Mouse (Mus musculus): ENCODE data around the gene Krt39. TPM values are rescaled to one million over a fixed set of nuclear protein-coding genes. Genes with fewer than 3 reads are reported as not detected.

The Krt39 gene
- polyA plus RNA-seq, 1 experiment from 2014 or later, result not detected

DNA sequence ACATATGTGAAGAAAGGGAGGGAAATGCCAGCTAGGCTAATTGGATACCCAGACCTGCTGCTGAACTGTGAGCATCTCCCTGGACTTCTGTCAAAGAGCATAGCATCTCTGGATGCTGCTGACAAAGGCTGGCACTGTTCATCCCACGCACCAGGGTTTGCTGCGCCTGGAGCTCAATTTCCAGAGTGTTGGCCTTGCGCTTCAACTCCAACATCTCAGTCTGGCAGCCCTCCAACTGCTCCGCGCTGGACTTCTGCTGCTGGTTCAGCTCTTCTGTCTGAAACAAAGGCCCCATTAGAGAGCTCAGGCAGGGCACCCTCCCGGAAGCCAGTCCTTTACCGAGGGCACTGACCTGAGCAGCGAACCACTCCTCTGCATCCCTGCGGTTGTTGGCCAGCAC is 18.6 kb upstream of the Krt39 start:
- Histone ChIP-seq H3K4me2 (ENCODE audit: low read length) (no peak overlapping the region), H3K36me3 (ENCODE audit: control insufficient read depth, insufficient read depth, low read length) (no peaks in the 10 kb centered on the region), H3K4me3 (ENCODE audit: low read depth, low read length) (no peak overlapping the region), H3K9ac (ENCODE audit: low read depth, low read length) (no peak overlapping the region), H3K27ac (ENCODE audit: low read length) (no peak overlapping the region), H3K27me3 (ENCODE audit: control insufficient read depth, insufficient read depth, low read depth, low read length) (no peaks in the 10 kb centered on the region), H3K9me3 (replicated peaks; ENCODE audit: control insufficient read depth, low read length, poor library complexity, severe bottlenecking) (no peaks in the 10 kb centered on the region), H3K4me1 (ENCODE audit: control insufficient read depth, insufficient read depth, low read length) (no peaks in the 10 kb centered on the region)
- WGBS, result 49% methylated on average over 9 of the region's 9 CpGs
- no peak for ATAC-seq

DNA sequence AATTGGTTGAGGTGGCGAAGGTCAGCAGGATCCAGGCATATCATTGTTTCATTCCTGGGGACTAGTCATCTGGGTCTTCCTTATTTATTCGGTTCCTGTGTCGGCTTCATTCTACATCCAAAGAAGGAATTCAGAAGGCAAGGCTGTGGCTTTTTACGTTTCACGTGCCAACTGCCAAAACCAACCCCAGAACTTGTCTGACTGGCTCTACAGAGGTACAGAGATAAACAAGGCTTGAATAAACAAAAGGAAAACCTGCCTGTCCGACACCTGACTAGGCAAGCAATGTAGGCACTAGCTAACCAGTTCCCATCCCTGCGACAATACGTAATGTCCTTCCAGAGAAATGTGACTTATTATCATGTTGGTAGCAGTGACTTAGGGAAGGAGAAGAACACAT is 7.0 kb downstream of the Krt39 start:
- Histone ChIP-seq H3K4me2 (ENCODE audit: low read length) (no peak overlapping the region), H3K27ac (ENCODE audit: low read length) (no peak overlapping the region)

DNA sequence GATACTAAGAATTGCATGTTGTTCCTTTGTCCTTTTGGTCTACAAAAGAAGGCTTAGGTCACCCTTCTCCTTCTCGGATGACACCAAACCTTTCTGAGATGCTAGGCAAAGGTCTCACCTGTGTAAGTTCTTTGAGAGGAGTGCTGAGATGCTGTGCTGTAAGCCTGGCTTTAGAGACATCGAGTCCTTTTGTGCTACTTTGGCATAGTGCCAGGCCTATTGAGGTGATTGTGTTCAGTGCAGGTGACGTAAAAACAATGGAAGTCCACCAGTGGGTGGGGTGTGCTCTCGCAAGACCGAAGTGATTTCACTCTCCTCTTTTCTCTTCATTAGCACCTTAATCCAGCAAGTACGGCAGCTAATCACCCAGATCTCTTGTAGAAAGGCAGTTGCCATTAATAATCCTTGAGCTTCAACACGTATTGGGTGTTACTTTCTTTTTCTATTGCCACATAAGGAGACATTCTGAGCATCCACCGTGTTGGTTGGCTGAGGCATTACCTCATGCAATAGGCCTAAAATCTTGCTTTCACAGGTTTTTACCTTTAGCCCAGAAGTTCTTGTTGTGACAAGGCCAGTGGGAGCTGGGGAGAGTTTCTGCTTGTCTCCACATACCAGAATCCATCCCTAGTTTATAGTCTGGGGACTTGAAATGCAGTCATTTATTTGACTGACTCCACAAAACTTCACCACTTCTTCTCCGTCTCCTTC is 20.9 kb downstream of the Krt39 start:
- 78% methylated on average over 9 of the region's 9 CpGs for WGBS
- Histone ChIP-seq H3K9ac (ENCODE audit: low read depth, low read length) (no peak overlapping the region), H3K36me3 (ENCODE audit: control insufficient read depth, insufficient read depth, low read length) (no peaks in the 10 kb centered on the region), H3K4me3 (ENCODE audit: low read depth, low read length) (no peak overlapping the region), H3K4me2 (ENCODE audit: low read length) (no peak overlapping the region), H3K27me3 (ENCODE audit: control insufficient read depth, insufficient read depth, low read depth, low read length) (no peaks in the 10 kb centered on the region), H3K9me3 (replicated peaks; ENCODE audit: control insufficient read depth, low read length, poor library complexity, severe bottlenecking) (no peaks in the 10 kb centered on the region), H3K4me1 (ENCODE audit: control insufficient read depth, insufficient read depth, low read length) (no peaks in the 10 kb centered on the region), H3K27ac (ENCODE audit: low read length) (no peak overlapping the region)
- ATAC-seq, result no peak

More for the DNA sequence above, 7.0 kb downstream of the Krt39 start:
- whole genome bisulfite sequencing, result 92% methylated on average over 8 of the region's 8 CpGs
- Histone ChIP-seq H3K4me1 (ENCODE audit: control insufficient read depth, insufficient read depth, low read length) (no peaks in the 10 kb centered on the region), H3K9ac (ENCODE audit: low read depth, low read length) (no peak overlapping the region), H3K27me3 (ENCODE audit: control insufficient read depth, insufficient read depth, low read depth, low read length) (no peaks in the 10 kb centered on the region), H3K4me3 (ENCODE audit: low read depth, low read length) (no peak overlapping the region), H3K9me3 (replicated peaks; ENCODE audit: control insufficient read depth, low read length, poor library complexity, severe bottlenecking) (no peaks in the 10 kb centered on the region), H3K36me3 (ENCODE audit: control insufficient read depth, insufficient read depth, low read length) (no peaks in the 10 kb centered on the region)
- no peak for ATAC-seq

DNA sequence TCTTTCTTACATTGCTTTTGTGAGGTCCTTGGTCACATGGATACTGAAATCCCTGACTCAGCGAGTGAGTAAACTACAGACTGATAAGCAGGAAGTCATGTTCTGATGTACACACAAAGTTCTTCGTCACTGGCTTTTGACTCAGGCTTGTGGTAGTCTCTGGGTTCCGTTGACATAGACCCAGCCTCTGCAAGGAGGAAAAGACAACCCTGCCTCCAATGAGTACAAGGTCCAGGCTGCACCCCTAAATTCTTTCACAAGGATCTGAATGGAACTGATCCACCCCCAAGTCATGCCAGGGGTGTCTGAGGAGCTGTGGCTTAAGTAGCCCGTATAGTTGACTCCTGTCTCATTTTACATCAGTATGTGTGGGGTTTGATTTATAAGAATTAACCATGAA is 24.7 kb downstream of the Krt39 start:
- WGBS, result 90% methylated on average over 4 of the region's 4 CpGs
- Histone ChIP-seq H3K9ac (ENCODE audit: low read depth, low read length) (no peak overlapping the region), H3K4me3 (ENCODE audit: low read depth, low read length) (no peak overlapping the region), H3K9me3 (replicated peaks; ENCODE audit: control insufficient read depth, low read length, poor library complexity, severe bottlenecking) (no peaks in the 10 kb centered on the region), H3K27ac (ENCODE audit: low read length) (no peak overlapping the region), H3K4me1 (ENCODE audit: control insufficient read depth, insufficient read depth, low read length) (no peaks in the 10 kb centered on the region), H3K27me3 (ENCODE audit: control insufficient read depth, insufficient read depth, low read depth, low read length) (no peaks in the 10 kb centered on the region), H3K36me3 (ENCODE audit: control insufficient read depth, insufficient read depth, low read length) (no peaks in the 10 kb centered on the region), H3K4me2 (ENCODE audit: low read length) (no peak overlapping the region)
- no peak for ATAC-seq

DNA sequence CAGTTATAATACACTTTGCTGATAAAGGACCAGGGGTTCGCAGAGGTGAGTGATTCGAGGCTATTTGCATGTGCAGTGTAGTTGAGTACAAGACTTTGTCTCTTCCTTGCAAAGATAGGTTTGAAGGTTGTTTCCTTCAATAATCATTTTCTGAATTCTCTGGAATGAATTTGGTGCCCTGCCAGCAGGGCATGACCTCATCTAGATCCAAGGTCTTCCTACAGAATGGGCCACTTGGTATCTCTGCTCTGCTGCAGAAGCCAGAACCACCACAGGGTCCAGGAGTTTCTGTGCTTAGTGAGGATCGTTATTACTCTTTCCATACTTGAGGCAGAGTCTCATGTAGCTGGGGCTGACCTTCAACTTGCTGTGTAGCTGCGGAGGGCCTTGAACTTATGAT is 26.4 kb downstream of the Krt39 start:
- Histone ChIP-seq H3K36me3 (ENCODE audit: control insufficient read depth, insufficient read depth, low read length) (no peaks in the 10 kb centered on the region), H3K27me3 (ENCODE audit: control insufficient read depth, insufficient read depth, low read depth, low read length) (no peaks in the 10 kb centered on the region), H3K4me3 (ENCODE audit: low read depth, low read length) (no peak overlapping the region), H3K4me1 (ENCODE audit: control insufficient read depth, insufficient read depth, low read length) (no peaks in the 10 kb centered on the region), H3K27ac (ENCODE audit: low read length) (no peak overlapping the region), H3K9ac (ENCODE audit: low read depth, low read length) (no peak overlapping the region), H3K9me3 (replicated peaks; ENCODE audit: control insufficient read depth, low read length, poor library complexity, severe bottlenecking) (no peaks in the 10 kb centered on the region), H3K4me2 (ENCODE audit: low read length) (no peak overlapping the region)
- no peak for ATAC-seq
- 91% methylated on average over 4 of the region's 4 CpGs for WGBS

DNA sequence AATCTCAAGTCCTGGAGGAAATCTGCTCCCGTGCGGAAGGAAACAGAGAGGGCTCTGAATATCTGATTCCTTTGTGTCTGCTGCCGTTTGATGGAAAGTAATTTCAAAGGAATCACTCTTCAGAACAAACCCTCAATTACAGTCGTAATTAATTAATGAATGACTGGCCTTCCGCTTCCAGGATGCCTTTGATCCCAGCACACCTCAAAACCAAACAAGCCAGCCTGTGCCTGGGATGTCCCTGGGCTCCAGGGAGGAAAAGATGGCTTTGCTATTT is 27.6 kb downstream of the Krt39 start:
- Histone ChIP-seq H3K4me1 (ENCODE audit: control insufficient read depth, insufficient read depth, low read length) (no peaks in the 10 kb centered on the region), H3K36me3 (ENCODE audit: control insufficient read depth, insufficient read depth, low read length) (no peaks in the 10 kb centered on the region), H3K4me2 (ENCODE audit: low read length) (no peak overlapping the region), H3K27ac (ENCODE audit: low read length) (no peak overlapping the region), H3K9ac (ENCODE audit: low read depth, low read length) (no peak overlapping the region), H3K4me3 (ENCODE audit: low read depth, low read length) (no peak overlapping the region), H3K27me3 (ENCODE audit: control insufficient read depth, insufficient read depth, low read depth, low read length) (no peaks in the 10 kb centered on the region), H3K9me3 (replicated peaks; ENCODE audit: control insufficient read depth, low read length, poor library complexity, severe bottlenecking) (no peaks in the 10 kb centered on the region)
- 52% methylated on average over 5 of the region's 5 CpGs for WGBS
- ATAC-seq, result no peak

DNA sequence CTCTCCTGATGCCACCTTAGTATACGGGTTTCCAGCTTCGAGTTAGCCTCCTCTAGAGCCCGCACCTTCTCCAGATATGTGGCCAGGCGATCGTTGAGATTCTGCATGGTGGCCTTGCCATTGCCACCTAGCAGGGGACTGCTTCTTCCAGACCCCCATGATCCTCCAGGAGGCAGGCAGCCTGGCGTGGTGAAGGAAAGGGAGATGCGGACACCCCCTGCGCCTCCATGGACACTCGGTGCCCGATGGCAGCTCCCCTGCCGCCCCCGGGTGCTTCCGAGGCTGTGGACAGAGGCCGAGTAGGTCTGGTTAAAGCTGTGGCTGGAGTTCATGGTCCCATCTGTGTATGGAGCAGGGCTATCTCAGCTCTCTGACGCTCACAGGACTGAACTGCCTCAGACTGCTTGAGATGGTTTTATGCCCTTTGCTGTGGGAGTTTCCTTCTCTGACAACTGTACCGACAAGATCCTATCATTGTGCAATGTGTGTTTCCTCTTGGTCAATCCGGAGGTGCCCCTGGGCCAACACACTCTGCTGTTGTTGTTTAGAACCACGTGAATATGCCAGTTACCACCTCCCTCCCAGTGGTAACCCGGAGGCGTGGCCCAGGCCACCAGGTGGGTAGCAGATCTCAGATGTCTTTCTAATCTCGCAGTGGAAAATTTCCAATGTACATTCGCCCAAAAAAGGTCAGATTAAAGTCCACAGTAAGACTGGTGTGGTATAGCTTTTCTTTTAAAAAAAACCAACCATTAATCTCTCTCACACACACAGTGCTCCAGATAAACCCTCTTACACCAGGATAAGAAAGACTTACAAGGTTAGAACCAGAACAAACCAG is 28.2 kb downstream of the Krt39 start, which contains the start of gene Krt23:
Krt23 (minus strand) TSS at position 405 of the 841 bp plus-strand sequence.
- Histone ChIP-seq H3K36me3 (ENCODE audit: control insufficient read depth, insufficient read depth, low read length) (no peaks in the 10 kb centered on the region), H3K4me1 (ENCODE audit: control insufficient read depth, insufficient read depth, low read length) (no peaks in the 10 kb centered on the region), H3K4me3 (ENCODE audit: low read depth, low read length) (no peak within 1 kb of the TSS), H3K27ac (ENCODE audit: low read length) (no peak within 1 kb of the TSS), H3K4me2 (ENCODE audit: low read length) (no peak within 1 kb of the TSS), H3K27me3 (ENCODE audit: control insufficient read depth, insufficient read depth, low read depth, low read length) (no peaks in the 10 kb centered on the region), H3K9ac (ENCODE audit: low read depth, low read length) (no peak within 1 kb of the TSS), H3K9me3 (replicated peaks; ENCODE audit: control insufficient read depth, low read length, poor library complexity, severe bottlenecking) (no peaks in the 10 kb centered on the region)
- no peak for ATAC-seq
- 86% methylated on average over 22 of the region's 22 CpGs for WGBS

DNA sequence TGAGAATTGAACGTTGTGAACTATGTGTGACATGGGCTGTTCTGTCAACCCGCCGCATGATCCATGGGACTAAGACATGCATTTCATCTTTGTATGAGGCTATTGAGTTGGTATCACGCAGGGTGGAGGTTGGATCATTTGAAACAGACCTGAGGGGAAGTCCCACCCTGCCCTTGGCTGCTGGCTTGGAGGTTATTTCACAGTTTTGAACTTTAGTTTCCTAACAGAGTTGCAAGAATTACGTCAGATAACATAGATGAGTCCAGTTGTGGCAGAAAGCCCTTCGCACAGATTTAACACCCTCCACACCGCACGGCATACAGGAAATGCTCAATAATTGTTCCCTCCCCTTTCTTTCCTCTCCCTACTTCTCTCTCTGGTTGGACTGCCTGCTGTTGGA is 30.1 kb downstream of the Krt39 start:
- H3K4me2 ChIP-seq (ENCODE audit: low read length), result no peak overlapping the region
- H3K36me3 ChIP-seq (ENCODE audit: control insufficient read depth, insufficient read depth, low read length), result no peaks in the 10 kb centered on the region
- H3K27ac ChIP-seq (ENCODE audit: low read length), result no peak overlapping the region
- no peaks in the 10 kb centered on the region for H3K27me3 ChIP-seq (ENCODE audit: control insufficient read depth, insufficient read depth, low read depth, low read length)
- WGBS, result 88% methylated on average over 8 of the region's 8 CpGs
- no peak overlapping the region for H3K4me3 ChIP-seq (ENCODE audit: low read depth, low read length)
- ATAC-seq, result no peak
- no peak overlapping the region for H3K9ac ChIP-seq (ENCODE audit: low read depth, low read length)
- H3K9me3 ChIP-seq (replicated peaks; ENCODE audit: control insufficient read depth, low read length, poor library complexity, severe bottlenecking), result no peaks in the 10 kb centered on the region
- H3K4me1 ChIP-seq (ENCODE audit: control insufficient read depth, insufficient read depth, low read length), result no peaks in the 10 kb centered on the region

DNA sequence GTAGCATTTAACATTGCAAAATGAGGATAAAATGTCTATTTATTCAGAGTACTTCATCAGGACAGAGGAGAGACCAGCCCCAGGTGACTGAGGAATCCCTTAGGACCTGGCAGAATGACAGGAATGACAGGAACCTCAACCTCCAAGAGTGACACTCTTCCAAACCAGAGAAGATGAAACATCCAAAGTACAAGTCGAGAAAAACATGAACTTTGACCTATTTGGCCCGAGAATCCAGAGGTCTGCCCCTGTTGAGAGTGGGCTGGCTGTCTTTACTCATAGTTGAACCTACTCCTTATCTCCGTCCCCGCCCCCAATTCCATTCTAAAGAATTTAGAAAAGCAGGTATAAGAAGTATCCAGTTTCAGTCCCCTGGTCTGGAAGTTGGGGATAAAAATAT is 30.5 kb downstream of the Krt39 start:
- Histone ChIP-seq H3K4me1 (ENCODE audit: control insufficient read depth, insufficient read depth, low read length) (no peaks in the 10 kb centered on the region), H3K4me3 (ENCODE audit: low read depth, low read length) (no peak overlapping the region), H3K27me3 (ENCODE audit: control insufficient read depth, insufficient read depth, low read depth, low read length) (no peaks in the 10 kb centered on the region), H3K27ac (ENCODE audit: low read length) (no peak overlapping the region), H3K9ac (ENCODE audit: low read depth, low read length) (no peak overlapping the region), H3K9me3 (replicated peaks; ENCODE audit: control insufficient read depth, low read length, poor library complexity, severe bottlenecking) (no peaks in the 10 kb centered on the region), H3K36me3 (ENCODE audit: control insufficient read depth, insufficient read depth, low read length) (no peaks in the 10 kb centered on the region), H3K4me2 (ENCODE audit: low read length) (no peak overlapping the region)
- ATAC-seq, result no peak
- WGBS, result 81% methylated on average over 4 of the region's 4 CpGs

All from midbrain, embryonic 16.5 days (tissue).